Mouse (Mus musculus): ENCODE data around the gene Chd6.

GRCm38 (mm10) chr2:160994181-160994580, 114.7 kb downstream of the Chd6 start:
- TF ChIP-seq GATA1 (IDR thresholded peaks at IDR 0.05; ENCODE audit: borderline replicate concordance, low read length) (no peak), FLI1 (IDR thresholded peaks at IDR 0.05; ENCODE audit: low read length) (no peak)
